Mouse (Mus musculus) heart, adult 2 months (tissue): Measurements from ENCODE around the gene Rab28.

Source experiments
- CTCF ChIP-seq: fragments of 200-600 bp; IDR thresholded peaks from 2 replicates; pipeline ENCODE4 v1.8.1; 2022; ENCODE audit warnings: antibody characterized with exemption, mild to moderate bottlenecking, moderate library complexity
- EP300 ChIP-seq: fragments of 200-500 bp; IDR thresholded peaks from 2 replicates; pipeline ENCODE4 v1.6.1; 2011; ENCODE audit warnings: low read depth, low read length, control low read depth; ENCODE audit not compliant: insufficient read depth

DNA sequence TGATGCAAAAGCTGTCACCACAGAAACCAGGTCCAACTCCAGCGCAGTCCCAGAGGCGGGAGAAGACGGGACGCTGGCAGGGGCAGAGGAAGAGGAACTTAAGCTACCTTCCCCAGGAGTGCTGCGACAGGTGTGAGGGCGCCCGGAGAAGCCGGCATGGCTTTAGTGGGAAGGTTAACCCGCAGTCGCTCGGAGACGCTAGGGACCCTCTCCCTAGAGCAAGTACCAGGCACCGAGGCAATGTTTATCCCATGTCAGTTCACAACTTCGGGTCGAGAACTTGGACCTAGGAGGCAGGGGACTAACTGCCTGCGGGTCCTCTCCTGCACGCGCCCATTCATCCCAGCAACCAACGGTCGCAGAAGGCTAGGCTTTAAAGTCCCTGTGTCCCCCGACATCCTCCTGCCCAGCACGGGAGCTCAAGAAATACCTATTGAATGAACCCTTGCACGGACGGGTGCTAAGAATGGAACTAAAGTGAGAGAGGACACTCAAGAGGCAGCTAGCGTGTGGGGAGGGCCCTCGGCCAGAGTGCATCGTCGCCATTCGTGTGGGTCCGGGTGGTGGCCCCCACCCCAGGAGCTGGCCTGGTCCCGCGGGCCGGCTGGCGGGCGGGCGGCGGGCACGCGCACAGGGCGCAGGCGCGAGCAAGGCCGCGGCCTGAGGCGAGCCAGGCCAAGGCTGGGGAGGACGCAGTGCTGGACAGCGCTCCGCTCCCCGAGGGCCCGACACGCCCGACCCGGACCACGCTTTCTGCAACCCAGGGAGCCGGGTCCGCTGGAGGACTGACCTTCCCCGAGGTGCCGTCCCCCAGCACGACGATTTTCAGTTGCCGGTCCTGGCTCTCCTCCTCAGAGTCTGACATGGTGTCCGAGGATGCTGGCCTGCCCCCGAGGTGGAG is 592 bp downstream of the Rab28 start:
- TF ChIP-seq EP300 (no peak), CTCF (no peak)
